Mouse (Mus musculus) lung, adult 2 months (tissue): ENCODE measurements around the gene Bcl3. TPM values are rescaled to one million over a fixed set of nuclear protein-coding genes. Genes with fewer than 3 reads are reported as not detected.
A peak's percentile ranks its signal among the peaks of the same experiment; 100 is the strongest.

ENCODE experiments used
- DNase-seq: peaks from one replicate; pipeline ENCODE4 v3.0.0; 2022
- H3K4me1 ChIP-seq: fragments of 200-500 bp; 2 replicates; pipeline ENCODE4 v1.6.1; 2011; ENCODE audit warnings: low read length; ENCODE audit not compliant: control insufficient read depth, insufficient read depth
- H3K4me3 ChIP-seq: fragments of 200-500 bp; replicated peaks from 2 replicates; pipeline ENCODE3; 2011; ENCODE audit warnings: low read depth, mild to moderate bottlenecking, control low read depth, low read length; ENCODE audit errors: extremely low read depth
- CTCF ChIP-seq: fragments of 200-500 bp; IDR thresholded peaks from 2 replicates; pipeline ENCODE4 v1.5.1; 2011; ENCODE audit warnings: mild to moderate bottlenecking, low read length, control low read depth; ENCODE audit not compliant: insufficient read depth
- POLR2A ChIP-seq: fragments of 200-500 bp; IDR thresholded peaks from 2 replicates; pipeline ENCODE4 v1.6.1; 2011; ENCODE audit warnings: low read depth, mild to moderate bottlenecking, control low read depth, low read length, borderline replicate concordance; ENCODE audit errors: extremely low read depth
- WGBS: fragments of 180-500 bp; shearing (Covaris S2); methylation state at CpG from one replicate; pipeline ENCODE4 v1.1.7; 2018; 5-methylcytosine and 5-hydroxymethylcytosine counted together
- polyA plus RNA-seq: library from polyadenylated mRNA; depleted of rRNA; stranded (reverse); fragments of >200 nt; gene quantifications from 2 replicates; pipeline ENCODE4 v1.2.3, GENCODE M21; 2012; rRNA removed

The Bcl3 gene
- polyA plus RNA-seq, result 38.7 and 71.2 TPM in 2 replicates

DNA sequence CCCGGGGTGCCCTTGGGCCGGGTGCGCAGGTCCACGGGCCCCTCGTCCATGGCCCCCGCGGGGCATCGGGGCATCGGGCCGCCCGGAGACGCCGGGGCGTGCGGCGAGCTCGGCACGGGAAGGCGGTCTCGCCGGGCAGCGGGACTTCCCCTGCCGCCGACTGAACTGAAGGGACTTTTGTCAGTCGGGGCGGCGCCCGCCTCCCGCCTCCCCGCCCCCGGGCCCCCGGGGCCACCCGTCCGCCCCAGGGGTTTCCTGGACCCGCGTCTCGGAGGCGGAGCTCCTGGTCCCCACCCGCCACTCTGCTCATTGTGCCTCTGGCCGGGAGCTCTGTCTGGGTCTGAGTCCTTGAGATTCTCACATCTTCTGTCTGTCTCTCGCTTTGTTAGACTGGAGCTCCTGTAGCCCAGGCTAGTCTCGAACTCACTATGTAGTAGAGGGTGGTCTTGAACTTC lies at the start of gene Bcl3:
Gene Bcl3, minus strand, starts transcription at position 167 of the 455 bp plus-strand sequence.
- under 1% methylated on average over 30 of the region's 42 CpGs for WGBS
- Histone ChIP-seq H3K4me3 (peak within 1 kb of the TSS; percentile 47), H3K4me1 (peaks cover 23% of the 10 kb centered on the region)
- TF ChIP-seq CTCF (no peak), POLR2A (peak; percentile 46; the same call in 1 of the 2 replicates)
- DNase-seq, result peak; percentile 72

- peak; percentile 46 for DNase-seq
- Histone ChIP-seq H3K4me3 (no peak overlapping the region), H3K4me1 (peaks cover 13% of the 10 kb centered on the region)
- WGBS, result 43% methylated on average over 5 of the region's 5 CpGs
- no peak for TF ChIP-seq POLR2A
- peak; percentile 83 for TF ChIP-seq CTCF
Observed at GRCm38 (mm10) chr7:19871943-19872601, 49.5 kb upstream of the Bcl3 start.

DNA sequence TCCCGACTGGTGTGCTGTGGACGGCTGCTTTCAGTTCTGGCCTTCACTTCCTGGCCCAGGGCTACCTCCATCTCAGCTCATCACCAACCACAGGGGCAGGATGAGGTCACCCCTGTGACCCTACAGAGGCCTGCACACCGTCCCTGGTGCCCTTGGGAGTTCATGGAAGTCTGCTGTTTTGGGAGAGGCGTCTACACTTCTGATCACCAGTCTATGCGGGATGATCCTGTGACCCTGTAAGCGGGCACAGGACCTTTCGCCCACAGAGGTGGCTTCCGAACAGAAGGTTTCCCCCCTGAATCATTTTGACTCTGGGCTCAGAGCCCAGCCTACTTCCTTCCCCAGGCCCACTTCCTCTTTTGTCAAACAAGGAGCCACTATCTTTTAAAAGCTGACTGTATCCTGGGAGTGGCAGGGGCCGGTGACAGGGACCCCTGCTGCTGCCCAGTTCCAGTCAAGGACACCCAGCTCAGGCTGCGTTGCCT lies 48.6 kb upstream of the Bcl3 start:
- Histone ChIP-seq H3K4me3 (no peak overlapping the region), H3K4me1 (peaks cover 11% of the 10 kb centered on the region)
- no peak for DNase-seq
- TF ChIP-seq CTCF, result no peak
- TF ChIP-seq POLR2A, result no peak
- WGBS, result 28% methylated on average over 10 of the region's 10 CpGs

- no peak overlapping the region for H3K4me3 ChIP-seq
- peaks cover 9% of the 10 kb centered on the region for H3K4me1 ChIP-seq
- TF ChIP-seq CTCF (no peak), POLR2A (no peak)
- WGBS, result 58% methylated on average over 16 of the region's 16 CpGs
- no peak for DNase-seq
Observed at GRCm38 (mm10) chr7:19867751-19868399, 45.3 kb upstream of the Bcl3 start.

DNA sequence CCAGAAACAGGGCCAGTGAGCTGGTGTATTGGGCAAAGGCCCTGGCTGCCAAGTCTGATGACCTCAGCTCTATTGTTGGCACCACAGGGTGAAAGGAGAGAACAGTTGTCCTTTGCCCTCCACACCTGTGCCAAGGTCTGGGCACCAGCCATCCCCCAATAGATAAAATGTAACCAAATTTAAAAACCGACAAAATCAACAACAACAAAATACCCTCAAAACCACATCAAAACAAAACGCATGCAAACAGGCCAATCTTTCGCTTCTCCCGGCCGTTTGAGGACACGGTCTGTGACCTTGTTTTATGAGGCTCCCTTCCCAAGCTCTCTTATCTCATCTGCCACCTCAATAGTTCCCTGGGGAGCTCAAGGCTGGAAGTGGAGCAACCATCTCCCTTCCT lies 43.9 kb upstream of the Bcl3 start:
- 68% methylated on average over 6 of the region's 6 CpGs for WGBS
- TF ChIP-seq CTCF, result no peak
- no peak for TF ChIP-seq POLR2A
- H3K4me1 ChIP-seq, result peaks cover 4% of the 10 kb centered on the region; the same call in 1 of the 2 replicates
- DNase-seq, result no peak
- H3K4me3 ChIP-seq, result no peak overlapping the region

- TF ChIP-seq CTCF (no peak), POLR2A (no peak)
- no peaks in the 10 kb centered on the region for H3K4me1 ChIP-seq
- DNase-seq, result no peak
- WGBS, result 80% methylated on average over 8 of the region's 8 CpGs
- H3K4me3 ChIP-seq, result no peak overlapping the region
Observed at GRCm38 (mm10) chr7:19865246-19866036, 42.9 kb upstream of the Bcl3 start.

DNA sequence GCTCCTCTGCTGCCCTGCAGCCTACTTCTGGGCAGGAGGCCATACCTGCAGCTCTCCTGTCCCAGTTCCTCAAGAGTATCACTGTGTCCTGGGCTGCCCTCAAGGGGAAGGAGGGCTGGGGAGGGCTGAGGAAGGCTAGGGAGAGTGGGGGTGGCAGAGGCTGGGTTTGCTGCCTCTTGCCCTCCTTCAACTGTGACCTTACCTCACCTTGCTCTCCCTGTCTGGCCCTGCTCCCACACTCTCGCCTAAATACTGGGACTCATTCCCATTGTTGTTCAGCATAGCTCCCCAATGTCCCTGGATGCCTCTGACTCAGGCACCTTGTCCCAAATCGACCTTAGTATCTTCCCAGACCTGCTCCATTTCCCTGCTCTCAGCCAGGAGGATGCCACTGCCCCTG lies 41.7 kb upstream of the Bcl3 start:
- Histone ChIP-seq H3K4me1 (no peaks in the 10 kb centered on the region), H3K4me3 (no peak overlapping the region)
- TF ChIP-seq POLR2A, result no peak
- TF ChIP-seq CTCF, result no peak
- no peak for DNase-seq
- WGBS, result 30% methylated on average over 2 of the region's 2 CpGs

DNA sequence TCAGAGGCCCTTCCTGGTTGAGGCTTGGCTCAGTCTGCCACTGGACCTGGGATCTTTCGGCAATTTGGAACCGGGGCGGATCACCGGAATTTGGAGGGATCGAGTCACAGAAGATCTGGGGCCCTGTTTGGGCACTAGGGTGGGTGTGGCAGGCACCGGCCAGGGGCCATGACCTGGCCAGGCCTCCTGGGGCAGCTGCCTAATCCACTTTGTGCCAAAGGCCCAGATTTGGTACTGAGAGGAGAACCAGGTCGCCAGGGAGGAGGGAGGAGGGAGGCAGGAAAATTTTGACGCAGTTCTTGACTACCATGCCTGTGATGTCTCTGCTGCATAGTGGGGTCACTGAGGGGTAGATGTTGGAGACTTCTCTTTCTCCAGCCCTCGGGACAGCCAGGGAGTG lies 38.6 kb upstream of the Bcl3 start, which contains the start of gene Ceacam16:
Gene Ceacam16, minus strand, starts transcription at position 101 of the 400 bp plus-strand sequence.
- TF ChIP-seq POLR2A (no peak), CTCF (no peak)
- no peak for DNase-seq
- Histone ChIP-seq H3K4me1 (no peaks in the 10 kb centered on the region), H3K4me3 (no peak within 1 kb of the TSS)
- 80% methylated on average over 9 of the region's 9 CpGs for WGBS

DNA sequence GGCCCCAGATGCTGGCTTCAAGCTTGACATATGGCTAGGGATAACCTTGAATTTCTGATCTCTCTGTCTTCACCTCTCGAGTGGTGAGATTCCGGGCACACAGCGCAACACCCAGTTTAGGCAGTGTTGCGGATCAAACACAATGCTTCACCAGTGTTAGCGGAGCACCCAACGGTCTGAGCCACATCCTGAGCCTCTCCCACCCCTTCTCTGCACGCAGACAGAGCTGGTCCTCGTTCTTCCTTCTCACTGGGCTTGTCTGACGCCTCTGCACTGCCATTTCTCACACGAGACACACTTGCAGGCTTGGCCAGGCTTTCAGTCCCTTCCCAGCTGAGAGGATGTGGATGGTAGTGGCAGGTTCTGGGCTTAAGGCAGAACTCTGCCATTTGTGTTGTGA lies 37.2 kb upstream of the Bcl3 start:
- DNase-seq, result no peak
- Histone ChIP-seq H3K4me1 (no peaks in the 10 kb centered on the region), H3K4me3 (no peak overlapping the region)
- WGBS, result 55% methylated on average over 10 of the region's 10 CpGs
- TF ChIP-seq POLR2A (no peak), CTCF (no peak)
